Mouse (Mus musculus): ENCODE measurements around the gene Gpr18.

GRCm38 (mm10) chr14:121877640-121878039 is 37.9 kb downstream of the Gpr18 start:
- TF ChIP-seq POLR2A (IDR thresholded peaks at IDR 0.05; ENCODE audit: borderline replicate concordance, low read depth, low read length): no peak
- TF ChIP-seq CTCF (IDR thresholded peaks at IDR 0.05; ENCODE audit: low read depth, low read length): no peak
